Mouse (Mus musculus) layer of hippocampus, adult 2 months (tissue): Measurements from ENCODE around the gene Cyb561d2. TPM values are rescaled to one million over a fixed set of nuclear protein-coding genes. Genes with fewer than 3 reads are reported as not detected.
A peak's percentile ranks its signal among the peaks of the same experiment; 100 is the strongest.

Experiments used
- DNase-seq, 2 experiments: peaks; one replicate each; pipeline ENCODE4 v3.0.0; 2022; ENCODE audit warnings: low spot score in 2 of 2
- H3K27ac ChIP-seq: fragments of 200-600 bp; 2 replicates; pipeline ENCODE4 v1.8.1; 2022
- H3K4me3 ChIP-seq: fragments of 200-600 bp; 2 replicates; pipeline ENCODE4 v1.8.1; 2022; ENCODE audit warnings: mild to moderate bottlenecking
- CTCF ChIP-seq: fragments of 200-600 bp; conservative IDR thresholded peaks from 2 replicates; pipeline ENCODE4 v1.8.1; 2022; ENCODE audit warnings: antibody characterized with exemption, mild to moderate bottlenecking, moderate library complexity
- total RNA-seq, 2 experiments: library from RNA; stranded (reverse); gene quantifications; 2 replicates each; pipeline ENCODE4 v1.2.3; 2021

The Cyb561d2 gene
- total RNA-seq, 2 experiments from 2014 or later, result 13.8 to 15.3 TPM

GRCm38 (mm10) chr9:107543299-107543698 is 1.3 kb upstream of the Cyb561d2 start:
- no peak for DNase-seq
- no peak overlapping the region for H3K27ac ChIP-seq
- no peak for TF ChIP-seq CTCF
- H3K4me3 ChIP-seq, result no peak overlapping the region

DNA sequence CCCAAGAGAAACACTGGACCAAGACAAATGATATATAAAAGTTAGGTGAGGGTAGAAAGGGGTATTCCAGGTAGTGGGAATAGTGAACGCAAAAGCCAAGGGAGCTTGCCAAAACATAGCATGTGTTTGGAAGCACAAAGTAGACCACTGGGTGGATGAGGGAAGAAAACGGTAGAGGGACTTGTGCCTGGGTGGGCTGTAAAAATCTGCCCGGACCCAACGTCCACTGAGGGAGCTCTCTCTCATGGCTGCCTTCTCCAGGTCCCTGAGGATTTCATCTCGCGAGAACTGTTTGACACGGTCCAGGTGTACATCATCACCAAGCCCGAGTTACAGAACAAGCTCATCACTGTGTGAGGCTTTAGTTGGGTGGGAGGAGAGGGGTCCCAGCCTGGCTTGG is 728 bp upstream of the Cyb561d2 start:
- no peak for DNase-seq
- H3K4me3 ChIP-seq, result peak overlapping the region; percentile 70
- no peak for TF ChIP-seq CTCF
- H3K27ac ChIP-seq, result peak overlapping the region; percentile 88

GRCm38 (mm10) chr9:107542352-107542686 is 326 bp upstream of the Cyb561d2 start:
- no peak for DNase-seq
- Histone ChIP-seq H3K4me3 (peak overlapping the region; percentile 70), H3K27ac (peak overlapping the region; percentile 88)
- no peak for TF ChIP-seq CTCF

- no peak for TF ChIP-seq CTCF
- H3K4me3 ChIP-seq, result peak overlapping the region; percentile 70
- no peak for DNase-seq
- peak overlapping the region; percentile 88; the same call in 1 of the 2 replicates for H3K27ac ChIP-seq
These were observed 988 bp downstream of the Cyb561d2 start for GRCm38 (mm10) chr9:107541005-107541404.

DNA sequence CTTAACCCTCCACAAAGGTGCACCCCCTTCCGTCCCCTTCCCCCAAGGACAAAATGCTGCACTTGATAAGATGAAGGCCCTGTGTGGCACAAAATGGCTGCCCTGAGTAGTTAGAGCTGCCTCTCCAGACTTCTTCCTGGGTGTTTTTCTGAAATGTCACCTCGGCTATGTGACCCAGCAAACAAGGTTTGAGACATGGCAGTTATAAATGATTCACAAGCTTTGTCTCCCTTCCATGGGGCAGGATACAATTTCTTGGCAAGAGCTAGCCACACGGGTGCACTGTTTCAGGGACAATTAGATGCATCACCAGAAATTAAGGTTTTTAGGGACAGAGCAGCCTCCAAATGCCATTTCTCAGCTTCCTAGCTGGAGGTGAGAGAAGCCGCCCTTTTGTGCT is 1.6 kb downstream of the Cyb561d2 start:
- no peak for DNase-seq
- Histone ChIP-seq H3K4me3 (no peak overlapping the region), H3K27ac (no peak overlapping the region)
- TF ChIP-seq CTCF, result peak; percentile 7; the same call in 1 of the 2 replicates

DNA sequence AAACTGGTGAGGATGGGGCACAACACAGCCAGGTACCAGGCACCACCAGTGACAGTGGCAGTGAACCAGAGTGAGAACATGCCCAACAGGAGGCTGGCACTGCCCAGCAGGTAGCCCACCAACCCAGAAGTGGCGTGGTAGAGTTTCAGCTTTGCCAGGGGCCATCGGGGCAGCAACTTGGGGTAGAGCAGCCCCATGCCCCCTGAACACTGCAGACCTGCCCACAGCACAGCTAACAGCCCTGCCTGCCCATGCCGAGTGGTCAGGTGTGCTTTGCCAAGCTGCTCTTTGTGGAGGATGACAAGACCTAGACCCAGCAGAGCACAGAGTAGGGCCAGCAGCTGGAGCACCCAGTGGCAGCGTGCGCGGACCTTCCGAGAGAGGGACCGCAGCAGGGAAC is 2.1 kb downstream of the Cyb561d2 start:
- H3K27ac ChIP-seq, result no peak overlapping the region
- no peak overlapping the region for H3K4me3 ChIP-seq
- no peak for DNase-seq
- no peak for TF ChIP-seq CTCF

GRCm38 (mm10) chr9:107538711-107539110 is 3.3 kb downstream of the Cyb561d2 start:
- Histone ChIP-seq H3K4me3 (no peak overlapping the region), H3K27ac (peak overlapping the region; percentile 49; the same call in 1 of the 2 replicates)
- TF ChIP-seq CTCF, result no peak
- DNase-seq, result no peak

GRCm38 (mm10) chr9:107538231-107538630 is 3.8 kb downstream of the Cyb561d2 start:
- TF ChIP-seq CTCF, result no peak
- peak; percentile 57 to 63 for DNase-seq
- Histone ChIP-seq H3K27ac (peak overlapping the region; percentile 49; the same call in 1 of the 2 replicates), H3K4me3 (no peak overlapping the region; the same call in 1 of the 2 replicates)

DNA sequence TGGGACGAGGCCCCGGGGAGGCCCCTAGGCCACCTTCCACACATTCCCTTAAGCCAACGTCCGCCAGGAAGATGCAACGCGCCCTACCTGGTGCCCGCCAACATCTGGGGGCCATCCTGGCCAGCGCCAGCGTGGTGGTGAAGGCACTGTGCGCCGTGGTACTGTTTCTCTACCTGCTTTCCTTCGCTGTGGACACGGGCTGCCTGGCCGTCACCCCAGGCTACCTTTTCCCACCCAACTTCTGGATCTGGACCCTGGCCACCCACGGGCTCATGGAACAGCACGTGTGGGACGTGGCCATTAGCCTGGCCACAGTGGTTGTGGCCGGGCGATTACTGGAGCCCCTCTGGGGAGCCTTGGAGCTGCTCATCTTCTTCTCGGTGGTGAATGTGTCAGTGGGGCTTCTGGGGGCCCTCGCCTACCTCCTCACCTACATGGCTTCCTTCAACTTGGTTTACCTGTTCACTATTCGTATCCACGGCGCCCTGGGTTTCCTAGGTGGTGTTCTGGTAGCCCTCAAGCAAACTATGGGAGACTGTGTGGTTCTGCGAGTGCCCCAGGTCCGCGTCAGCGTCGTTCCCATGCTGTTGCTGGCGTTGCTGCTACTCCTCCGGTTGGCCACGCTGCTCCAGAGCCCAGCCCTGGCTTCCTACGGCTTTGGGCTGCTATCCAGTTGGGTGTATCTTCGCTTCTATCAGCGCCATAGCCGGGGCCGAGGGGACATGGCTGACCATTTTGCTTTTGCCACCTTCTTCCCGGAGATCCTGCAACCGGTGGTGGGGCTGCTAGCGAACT is 7.4 kb downstream of the Cyb561d2 start:
- no peak for DNase-seq
- TF ChIP-seq CTCF, result no peak
- Histone ChIP-seq H3K27ac (peak overlapping the region; percentile 96), H3K4me3 (peak overlapping the region; percentile 70)

GRCm38 (mm10) chr9:107533791-107534407 is 8.1 kb downstream of the Cyb561d2 start, which contains the start of gene Tmem115:
Gene Tmem115 (plus strand): TSS chr9:107533945.
- peak; percentile 93 to 98 for DNase-seq
- H3K4me3 ChIP-seq, result peak within 1 kb of the TSS; percentile 70
- H3K27ac ChIP-seq, result peak within 1 kb of the TSS; percentile 96
- TF ChIP-seq CTCF, result peak; percentile 65

DNA sequence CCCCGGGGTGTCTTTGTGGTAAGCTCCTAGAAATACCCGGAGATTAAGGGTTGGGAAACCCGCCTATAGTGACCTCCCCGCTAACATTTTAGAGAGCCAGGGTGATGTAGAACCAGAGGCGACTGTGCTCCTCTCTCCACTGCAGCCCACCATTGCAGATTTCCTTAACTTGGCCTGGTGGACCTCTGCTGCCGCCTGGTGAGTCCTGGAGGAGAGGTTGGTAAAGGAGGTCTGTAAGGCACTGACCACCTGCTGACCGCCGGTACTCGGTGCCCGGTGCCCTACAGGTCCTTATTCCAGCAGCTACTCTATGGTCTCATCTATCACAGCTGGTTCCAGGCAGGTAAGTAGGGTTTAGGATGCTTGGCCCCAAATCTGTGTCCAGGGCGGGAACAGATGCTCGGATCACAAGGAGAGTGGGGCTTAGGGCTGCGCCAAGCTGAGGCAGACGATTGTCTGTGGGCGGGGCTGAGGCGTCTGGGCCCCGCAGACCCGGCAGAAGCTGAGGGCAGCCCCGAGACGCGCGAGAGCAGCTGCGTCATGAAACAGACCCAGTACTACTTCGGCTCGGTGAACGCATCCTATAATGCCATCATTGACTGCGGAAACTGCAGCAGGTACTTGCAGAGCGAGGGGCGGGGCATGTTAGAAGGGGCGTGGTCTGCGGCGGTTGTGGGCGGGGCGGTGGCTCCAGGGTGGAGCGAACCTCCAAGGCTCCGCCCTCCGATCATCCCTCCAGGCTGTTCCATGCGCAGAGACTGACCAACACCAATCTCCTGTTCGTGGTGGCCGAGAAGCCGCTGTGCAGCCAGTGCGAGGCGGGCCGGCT is 15.6 kb downstream of the Cyb561d2 start:
- peak; percentile 58 to 68 for DNase-seq

DNA sequence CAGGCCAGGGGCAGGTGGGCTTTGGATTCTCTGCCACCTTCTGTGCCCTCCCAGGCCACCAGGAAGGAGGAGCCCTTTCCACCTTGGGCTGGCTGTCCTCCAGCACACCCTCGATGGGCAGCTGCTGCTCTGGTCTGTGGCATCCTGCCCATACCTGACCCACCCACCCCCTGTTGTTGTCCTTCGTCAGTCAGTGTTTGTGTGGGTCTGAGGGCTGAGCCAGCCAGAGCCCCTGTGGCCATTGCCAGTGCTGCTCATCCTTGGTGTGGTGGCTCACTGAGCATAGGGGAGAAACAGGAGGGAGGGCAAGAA is 19.6 kb downstream of the Cyb561d2 start:
- TF ChIP-seq CTCF, result no peak
- no peak for DNase-seq
- Histone ChIP-seq H3K27ac (no peak overlapping the region), H3K4me3 (no peak overlapping the region)

More for the DNA sequence above, 15.6 kb downstream of the Cyb561d2 start:
- TF ChIP-seq CTCF, result no peak
- peak overlapping the region; percentile 41 for H3K4me3 ChIP-seq
- no peak overlapping the region for H3K27ac ChIP-seq

GRCm38 (mm10) chr9:107521711-107522399 is 20.1 kb downstream of the Cyb561d2 start:
- DNase-seq, result no peak
- TF ChIP-seq CTCF, result no peak

More at GRCm38 (mm10) chr9:107521711-107522399, 20.1 kb downstream of the Cyb561d2 start:
- Histone ChIP-seq H3K4me3 (no peak overlapping the region), H3K27ac (no peak overlapping the region)
